Mouse (Mus musculus) common myeloid progenitor, adult 5-6 weeks (primary cell): ENCODE measurements around the gene Grik5. TPM values are rescaled to one million over a fixed set of nuclear protein-coding genes. Genes with fewer than 3 reads are reported as not detected.

Source experiments
- ATAC-seq: replicated peaks from 2 replicates; pipeline ENCODE4 v1.8.0; 2016; ENCODE audit warnings: low read depth, mild to moderate bottlenecking, moderate TSS enrichment, inconsistent platforms; ENCODE audit not compliant: poor library complexity, severe bottlenecking
- total RNA-seq: library from RNA; stranded (forward); fragments of 200-1000, 187-1606 nt; gene quantifications from 2 replicates; pipeline ENCODE4 v1.2.3, GENCODE M21; 2017

The Grik5 gene
- total RNA-seq, 1 experiment from 2014 or later = 11.5 TPM

GRCm38 (mm10) chr7:24964288-24964687 lies 107.9 kb downstream of the Grik5 start:
- ATAC-seq = no peak

Other genes with a start within 250 kb of the Grik5 start
- 34.7 and 43.7 TPM in 2 replicates for gene Gm9844, start 210.1 kb downstream of the Grik5 start, total RNA-seq
- gene Lypd4, start 202.4 kb downstream of the Grik5 start, total RNA-seq = not detected in 2 replicates
- not detected in 2 replicates for gene Dmrtc2, start 202.3 kb downstream of the Grik5 start, total RNA-seq
- gene Rps19, start 188.0 kb downstream of the Grik5 start, total RNA-seq = 1,538 and 1,683 TPM in 2 replicates
- not detected in 2 replicates for gene Cd79a, start 175.0 kb downstream of the Grik5 start, total RNA-seq
- gene Arhgef1, start 169.4 kb downstream of the Grik5 start, total RNA-seq = 43.2 and 54.1 TPM in 2 replicates
- gene Gm4881, start 127.9 kb downstream of the Grik5 start, total RNA-seq = not detected in 2 replicates
- gene Rabac1, start 99.6 kb downstream of the Grik5 start, total RNA-seq = 78.3 and 82.6 TPM in 2 replicates
- gene Atp1a3, start 66.4 kb downstream of the Grik5 start, total RNA-seq = 17.1 and 23.8 TPM in 2 replicates
- gene Zfp574, start 221 bp upstream of the Grik5 start, total RNA-seq = 4.8 and 8.4 TPM in 2 replicates
- 3.8 and 4.7 TPM in 2 replicates for gene Pou2f2, start 107.4 kb upstream of the Grik5 start, total RNA-seq
- gene Dedd2, start 148.3 kb upstream of the Grik5 start, total RNA-seq = 16.4 and 17.6 TPM in 2 replicates
- gene Zfp526, start 149.1 kb upstream of the Grik5 start, total RNA-seq = 8.3 and 10.2 TPM in 2 replicates
- 50.5 and 58.1 TPM in 2 replicates for gene Gsk3a, start 165.5 kb upstream of the Grik5 start, total RNA-seq
- gene Erf, start 178.4 kb upstream of the Grik5 start, total RNA-seq = 8.9 and 10.9 TPM in 2 replicates
- gene Cic, start 195.4 kb upstream of the Grik5 start, total RNA-seq = 44.4 and 50.2 TPM in 2 replicates
- gene Pafah1b3, start 225.6 kb upstream of the Grik5 start, total RNA-seq = 21.4 and 27.3 TPM in 2 replicates
- not detected in 2 replicates for gene Prr19, start 229.1 kb upstream of the Grik5 start, total RNA-seq
- not detected in 2 replicates for gene Tmem145, start 233.8 kb upstream of the Grik5 start, total RNA-seq
- gene Megf8, start 244.8 kb upstream of the Grik5 start, total RNA-seq = 4.9 and 6.2 TPM in 2 replicates